Mouse (Mus musculus) Patski (cell line): ENCODE results near the gene Slc2a1. TPM values are rescaled to one million over a fixed set of nuclear protein-coding genes. Genes with fewer than 3 reads are reported as not detected.

Experiments
- ATAC-seq: fragments of 100-300 bp; one replicate; pipeline ENCODE4 v1.8.0; 2021
- CTCF ChIA-PET: fragments of 350-600 bp; sonication (Branson Sonifier 250); formaldehyde crosslinking; loops from one replicate; lab custom pipeline; 2022; ENCODE audit warnings: inconsistent platforms; lab: Charles Lee
- POLR2A ChIA-PET: fragments of 350-600 bp; sonication (Branson Sonifier 250); formaldehyde crosslinking; loops from one replicate; lab custom pipeline; 2022; ENCODE audit warnings: antibody characterized with exemption, inconsistent platforms; lab: Charles Lee
- DNase-seq: peaks from one replicate; pipeline ENCODE4 v3.0.0-alpha.2; 2011; ENCODE audit warnings: low read depth, low spot score
- H3K27me3 ChIP-seq: fragments of 371-371 bp; one replicate; pipeline ENCODE4 v1.5.1; 2021
- CTCF ChIP-seq: fragments of 100-300 bp; IDR thresholded peaks from one replicate; pipeline ENCODE4 v1.5.1; 2021
- in situ Hi-C: fragments of 300-500 bp; cut with MboI; formaldehyde crosslinking; loops from 3 replicates; pipeline ENCODE4 v1.11.1; 2018; ENCODE audit warnings: low pct_unique_long_range_greater_than_20kb, mixed read lengths
- polyA plus RNA-seq: library from polyadenylated mRNA; unstranded; gene quantifications from one replicate; pipeline ENCODE4 v1.2.3, GENCODE M21; 2021

Gene Slc2a1
- polyA plus RNA-seq, 1 experiment from 2014 or later = 59.8 TPM

- CTCF ChIA-PET = no interaction called here
- POLR2A ChIA-PET = no interaction called here
- no peak for ATAC-seq
- H3K27me3 ChIP-seq = no peaks in the 10 kb centered on the region
- TF ChIP-seq CTCF = no peak
- DNase-seq = no peak
- in situ Hi-C loops = no loop called here
Measured at GRCm38 (mm10) chr4:119074596-119074995, 33.9 kb upstream of the Slc2a1 start.

DNA sequence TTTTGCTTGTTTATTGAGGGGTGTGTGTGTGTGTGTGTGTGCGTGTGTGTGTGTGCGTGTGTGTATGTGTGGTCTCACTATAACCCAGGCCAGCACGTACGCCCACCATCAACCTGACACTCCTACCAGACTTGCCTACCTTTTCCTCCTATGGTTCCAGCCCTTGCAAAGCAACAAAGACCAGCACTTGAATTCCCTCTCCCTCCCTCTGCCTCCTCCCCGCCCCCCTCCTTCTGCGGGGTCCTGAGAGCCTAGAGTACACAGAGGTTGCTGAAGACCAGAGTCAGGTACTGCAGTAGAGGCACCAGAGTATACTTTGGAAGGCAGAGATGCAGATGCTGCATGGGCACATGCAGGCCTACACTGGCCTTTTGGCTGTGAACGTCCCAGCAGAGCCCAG lies 33.2 kb upstream of the Slc2a1 start:
- no peak for DNase-seq
- in situ Hi-C loops = no loop called here
- no peak for ATAC-seq
- ChIA-PET CTCF (no interaction called here), POLR2A (no interaction called here)
- TF ChIP-seq CTCF = no peak
- no peaks in the 10 kb centered on the region for H3K27me3 ChIP-seq

- TF ChIP-seq CTCF = no peak
- in situ Hi-C loops = no loop called here
- DNase-seq (no peak), ATAC-seq (no peak)
- POLR2A ChIA-PET = interaction anchor here (0.6 kb wide), 1 partner anchor 64 kb away, joined by 3 read pairs; no protein-coding TSS in a partner anchor
- CTCF ChIA-PET = no interaction called here
- H3K27me3 ChIP-seq = no peaks in the 10 kb centered on the region
Measured at GRCm38 (mm10) chr4:119076336-119076735, 32.2 kb upstream of the Slc2a1 start.

- no peak for TF ChIP-seq CTCF
- H3K27me3 ChIP-seq = no peaks in the 10 kb centered on the region
- no peak for ATAC-seq
- in situ Hi-C loops = no loop called here
- no peak for DNase-seq
- ChIA-PET POLR2A (no interaction called here), CTCF (no interaction called here)
Measured at GRCm38 (mm10) chr4:119077084-119077682, 31.3 kb upstream of the Slc2a1 start.

- DNase-seq (no peak), ATAC-seq (no peak)
- no peak for TF ChIP-seq CTCF
- in situ Hi-C loops = no loop called here
- CTCF ChIA-PET = interaction anchor here (0.9 kb wide), 1 partner anchor 9 kb away, joined by 3 read pairs; no protein-coding TSS in a partner anchor
- no peaks in the 10 kb centered on the region for H3K27me3 ChIP-seq
- POLR2A ChIA-PET = no interaction called here
Measured at GRCm38 (mm10) chr4:119079928-119080327, 28.6 kb upstream of the Slc2a1 start.

DNA sequence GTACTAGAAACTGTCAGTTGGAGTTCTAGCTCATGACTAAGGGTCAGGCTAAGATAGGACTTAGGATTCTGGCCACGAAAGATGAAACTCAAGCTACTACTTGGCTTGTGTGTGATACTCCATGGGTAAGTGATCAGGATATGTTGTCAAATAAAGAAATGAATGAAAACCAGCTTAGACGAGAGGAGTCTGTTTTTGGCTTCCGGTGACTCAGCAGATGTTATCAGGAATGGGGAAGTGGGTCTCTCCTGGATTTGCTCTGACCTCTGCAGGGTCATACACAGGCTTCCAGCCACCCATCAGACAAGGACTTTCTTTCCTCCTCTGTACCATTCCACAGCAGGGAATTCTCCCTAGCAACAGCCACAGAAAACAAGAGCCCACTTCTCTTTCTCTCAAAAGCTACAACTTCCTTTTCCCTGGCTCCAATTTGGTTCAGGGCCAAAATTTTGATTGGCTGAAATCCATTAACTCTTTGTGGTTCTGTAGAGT lies 25.7 kb upstream of the Slc2a1 start:
- in situ Hi-C loops = no loop called here
- no peak for DNase-seq

DNA sequence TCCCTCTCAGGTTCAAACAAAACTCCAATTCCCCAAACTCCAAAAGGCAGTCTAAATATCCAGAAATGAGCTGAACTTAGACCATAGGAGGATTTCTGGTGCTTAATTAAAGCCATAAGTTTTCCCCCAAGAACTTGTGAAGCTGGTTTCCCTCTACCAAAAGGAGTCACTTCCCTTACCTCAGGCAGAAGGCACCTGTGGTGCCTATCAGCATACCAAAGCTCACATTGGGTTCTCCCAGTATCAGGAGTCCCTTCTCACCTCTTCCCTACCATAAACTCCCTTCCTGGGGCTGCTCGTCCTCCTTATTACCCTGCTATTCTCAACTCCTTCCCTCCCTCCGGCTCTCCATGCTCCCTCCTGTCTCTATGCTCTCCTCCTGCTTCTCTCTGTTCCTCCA lies 20.1 kb upstream of the Slc2a1 start:
- ATAC-seq (no peak), DNase-seq (no peak)
- TF ChIP-seq CTCF = no peak
- POLR2A ChIA-PET = no interaction called here
- in situ Hi-C loops = no loop called here
- H3K27me3 ChIP-seq = no peaks in the 10 kb centered on the region
- CTCF ChIA-PET = interaction anchor here (1.2 kb wide), 1 partner anchor 52 kb away, joined by 3 read pairs; no protein-coding TSS in a partner anchor

More for the DNA sequence above, 25.7 kb upstream of the Slc2a1 start:
- no peak for ATAC-seq
- no peaks in the 10 kb centered on the region for H3K27me3 ChIP-seq
- POLR2A ChIA-PET = no interaction called here
- TF ChIP-seq CTCF = no peak
- CTCF ChIA-PET = interaction anchor here (0.6 kb wide), 1 partner anchor 46 kb away, joined by 3 read pairs; no protein-coding TSS in a partner anchor

GRCm38 (mm10) chr4:119093890-119094289 lies 14.6 kb upstream of the Slc2a1 start:
- no peaks in the 10 kb centered on the region for H3K27me3 ChIP-seq
- ChIA-PET POLR2A (interaction anchor here (1.0 kb wide), 1 partner anchor 14 kb away, joined by 4 read pairs; the partner anchor contains the start of gene Slc2a1), CTCF (no interaction called here)
- ATAC-seq (no peak), DNase-seq (no peak)
- in situ Hi-C loops = no loop called here
- no peak for TF ChIP-seq CTCF

DNA sequence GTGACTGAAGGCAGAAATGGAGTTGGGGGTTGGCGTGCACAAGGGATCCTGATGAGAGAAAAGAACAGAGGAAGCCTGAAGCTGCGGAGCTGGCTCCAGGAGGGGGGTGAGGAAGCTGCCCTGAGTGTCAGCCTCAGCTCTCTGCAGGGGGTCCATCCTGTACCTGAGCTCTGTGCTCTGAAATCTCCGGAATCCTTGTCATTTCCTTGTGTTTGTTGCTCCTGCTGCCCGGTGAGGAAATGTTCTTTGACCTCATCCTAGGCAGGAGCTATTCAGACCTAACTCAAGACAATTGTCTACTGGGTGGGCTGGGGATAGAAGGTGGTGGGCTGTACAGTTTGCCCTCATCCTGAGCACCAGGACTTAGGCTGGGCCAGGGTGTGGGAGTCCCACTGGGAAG lies 13.5 kb upstream of the Slc2a1 start:
- DNase-seq (no peak), ATAC-seq (no peak)
- in situ Hi-C loops = no loop called here
- H3K27me3 ChIP-seq = no peaks in the 10 kb centered on the region
- POLR2A ChIA-PET = no interaction called here
- no peak for TF ChIP-seq CTCF
- CTCF ChIA-PET = interaction anchor here (1.0 kb wide), 1 partner anchor 13 kb away, joined by 3 read pairs; the partner anchor contains the start of gene Slc2a1

DNA sequence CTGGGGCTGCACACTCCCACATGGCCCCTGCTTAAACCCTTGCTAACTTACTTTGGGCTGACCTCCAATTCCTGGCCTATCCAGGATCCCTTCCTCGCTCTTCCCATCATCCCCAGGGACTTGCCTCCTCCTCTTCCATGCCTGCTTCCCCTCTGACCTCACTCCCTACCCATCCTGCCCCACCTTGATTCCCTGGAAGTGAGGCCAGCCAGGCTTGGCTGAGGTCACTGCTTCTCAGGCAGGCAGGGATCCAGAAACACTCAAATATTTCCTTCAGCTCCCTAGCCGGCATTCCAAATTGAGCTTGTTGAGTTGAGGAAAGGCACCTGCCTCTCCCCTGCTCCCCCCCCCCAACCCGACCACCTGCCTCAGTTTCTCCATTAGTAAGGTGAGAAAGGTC lies 12.1 kb upstream of the Slc2a1 start:
- in situ Hi-C loops = no loop called here
- POLR2A ChIA-PET = no interaction called here
- DNase-seq = no peak
- no peak for TF ChIP-seq CTCF
- ATAC-seq = no peak
- no peaks in the 10 kb centered on the region for H3K27me3 ChIP-seq
- CTCF ChIA-PET = no interaction called here

GRCm38 (mm10) chr4:119097421-119097820 lies 11.1 kb upstream of the Slc2a1 start:
- ChIA-PET CTCF (interaction anchor here (0.6 kb wide), 1 partner anchor 45 kb away, joined by 3 read pairs; no protein-coding TSS in a partner anchor), POLR2A (interaction anchor here (1.2 kb wide), 1 partner anchor 11 kb away, joined by 3 read pairs; the partner anchor contains the start of gene Slc2a1)
- DNase-seq (no peak), ATAC-seq (no peak)
- no peaks in the 10 kb centered on the region for H3K27me3 ChIP-seq
- in situ Hi-C loops = no loop called here
- no peak for TF ChIP-seq CTCF
